Mouse (Mus musculus): ENCODE measurements around the gene Abi1. TPM values are rescaled to one million over a fixed set of nuclear protein-coding genes. Genes with fewer than 3 reads are reported as not detected.

Abi1 gene
- polyA plus RNA-seq, 1 experiment from 2014 or later: 43.7 TPM

GRCm38 (mm10) chr2:23007577-23007976, 32.5 kb downstream of the Abi1 start:
- Histone ChIP-seq H3K4me3 (ENCODE audit: low read depth, low read length) (no peak overlapping the region), H3K4me2 (ENCODE audit: low read depth, severe bottlenecking) (no peak overlapping the region), H3K9ac (ENCODE audit: low read length) (no peak overlapping the region), H3K27me3 (ENCODE audit: control insufficient read depth, insufficient read depth, low read length) (no peaks in the 10 kb centered on the region), H3K4me1 (ENCODE audit: control insufficient read depth, insufficient read depth, low read length) (no peaks in the 10 kb centered on the region), H3K36me3 (ENCODE audit: control insufficient read depth, insufficient read depth, low read length) (peaks cover 2% of the 10 kb centered on the region; the same call in 1 of the 2 replicates), H3K9me3 (ENCODE audit: control insufficient read depth, low read length) (no peaks in the 10 kb centered on the region), H3K27ac (replicated peaks; ENCODE audit: low read depth, low read length) (no peak overlapping the region)
- ATAC-seq (ENCODE audit: insufficient number of reproducible peaks, low FRiP score, low TSS enrichment, low read depth) (no peak), DNase-seq (ENCODE audit: low spot score) (no peak)
- WGBS: 84% methylated on average over 7 of the region's 7 CpGs

- H3K4me2 ChIP-seq (ENCODE audit: low read depth, severe bottlenecking): no peak overlapping the region
- H3K9me3 ChIP-seq (ENCODE audit: control insufficient read depth, low read length): no peaks in the 10 kb centered on the region
- no peak overlapping the region for H3K9ac ChIP-seq (ENCODE audit: low read length)
- no peak overlapping the region for H3K4me3 ChIP-seq (ENCODE audit: low read depth, low read length)
- WGBS: 79% methylated on average over 2 of the region's 2 CpGs
- peaks cover 2% of the 10 kb centered on the region; the same call in 1 of the 2 replicates for H3K36me3 ChIP-seq (ENCODE audit: control insufficient read depth, insufficient read depth, low read length)
- no peaks in the 10 kb centered on the region for H3K27me3 ChIP-seq (ENCODE audit: control insufficient read depth, insufficient read depth, low read length)
- H3K4me1 ChIP-seq (ENCODE audit: control insufficient read depth, insufficient read depth, low read length): no peaks in the 10 kb centered on the region
- no peak overlapping the region for H3K27ac ChIP-seq (replicated peaks; ENCODE audit: low read depth, low read length)
- DNase-seq (ENCODE audit: low spot score) (no peak), ATAC-seq (ENCODE audit: insufficient number of reproducible peaks, low FRiP score, low TSS enrichment, low read depth) (no peak)
These were observed 32.9 kb downstream of the Abi1 start for GRCm38 (mm10) chr2:23007149-23007548.

- no peaks in the 10 kb centered on the region for H3K27me3 ChIP-seq (ENCODE audit: control insufficient read depth, insufficient read depth, low read length)
- H3K4me3 ChIP-seq (ENCODE audit: low read depth, low read length): no peak overlapping the region
- no peaks in the 10 kb centered on the region for H3K9me3 ChIP-seq (ENCODE audit: control insufficient read depth, low read length)
- no peak for DNase-seq (ENCODE audit: low spot score)
- H3K9ac ChIP-seq (ENCODE audit: low read length): no peak overlapping the region
- ATAC-seq (ENCODE audit: insufficient number of reproducible peaks, low FRiP score, low TSS enrichment, low read depth): no peak
- H3K36me3 ChIP-seq (ENCODE audit: control insufficient read depth, insufficient read depth, low read length): peaks cover 2% of the 10 kb centered on the region; the same call in 1 of the 2 replicates
- no peak overlapping the region for H3K4me2 ChIP-seq (ENCODE audit: low read depth, severe bottlenecking)
- WGBS: 67% methylated on average over 6 of the region's 6 CpGs
- no peaks in the 10 kb centered on the region for H3K4me1 ChIP-seq (ENCODE audit: control insufficient read depth, insufficient read depth, low read length)
- no peak overlapping the region for H3K27ac ChIP-seq (replicated peaks; ENCODE audit: low read depth, low read length)
These were observed 33.8 kb downstream of the Abi1 start for GRCm38 (mm10) chr2:23006219-23006618.

- DNase-seq (ENCODE audit: low spot score): no peak
- no peak overlapping the region for H3K4me2 ChIP-seq (ENCODE audit: low read depth, severe bottlenecking)
- no peak overlapping the region for H3K9ac ChIP-seq (ENCODE audit: low read length)
- H3K27ac ChIP-seq (replicated peaks; ENCODE audit: low read depth, low read length): no peak overlapping the region
- no peaks in the 10 kb centered on the region for H3K4me1 ChIP-seq (ENCODE audit: control insufficient read depth, insufficient read depth, low read length)
- no peaks in the 10 kb centered on the region for H3K9me3 ChIP-seq (ENCODE audit: control insufficient read depth, low read length)
- ATAC-seq (ENCODE audit: insufficient number of reproducible peaks, low FRiP score, low TSS enrichment, low read depth): no peak
- no peaks in the 10 kb centered on the region for H3K36me3 ChIP-seq (ENCODE audit: control insufficient read depth, insufficient read depth, low read length)
- no peak overlapping the region for H3K4me3 ChIP-seq (ENCODE audit: low read depth, low read length)
- 60% methylated on average over 3 of the region's 3 CpGs for WGBS
- no peaks in the 10 kb centered on the region for H3K27me3 ChIP-seq (ENCODE audit: control insufficient read depth, insufficient read depth, low read length)
These were observed 37.4 kb downstream of the Abi1 start for GRCm38 (mm10) chr2:23002637-23003036.

GRCm38 (mm10) chr2:22999620-23000019, 40.4 kb downstream of the Abi1 start:
- ATAC-seq (ENCODE audit: insufficient number of reproducible peaks, low FRiP score, low TSS enrichment, low read depth): no peak
- no peak overlapping the region for H3K27ac ChIP-seq (replicated peaks; ENCODE audit: low read depth, low read length)

GRCm38 (mm10) chr2:22998804-22999203, 41.2 kb downstream of the Abi1 start:
- DNase-seq (ENCODE audit: low spot score) (no peak), ATAC-seq (ENCODE audit: insufficient number of reproducible peaks, low FRiP score, low TSS enrichment, low read depth) (no peak)
- H3K9me3 ChIP-seq (ENCODE audit: control insufficient read depth, low read length): no peaks in the 10 kb centered on the region
- no peaks in the 10 kb centered on the region for H3K36me3 ChIP-seq (ENCODE audit: control insufficient read depth, insufficient read depth, low read length)
- WGBS: 91% methylated on average over 2 of the region's 2 CpGs
- no peak overlapping the region for H3K9ac ChIP-seq (ENCODE audit: low read length)
- H3K4me1 ChIP-seq (ENCODE audit: control insufficient read depth, insufficient read depth, low read length): no peaks in the 10 kb centered on the region
- no peak overlapping the region for H3K4me2 ChIP-seq (ENCODE audit: low read depth, severe bottlenecking)
- H3K27ac ChIP-seq (replicated peaks; ENCODE audit: low read depth, low read length): no peak overlapping the region
- no peak overlapping the region for H3K4me3 ChIP-seq (ENCODE audit: low read depth, low read length)
- no peaks in the 10 kb centered on the region for H3K27me3 ChIP-seq (ENCODE audit: control insufficient read depth, insufficient read depth, low read length)

More at GRCm38 (mm10) chr2:22999620-23000019, 40.4 kb downstream of the Abi1 start:
- no peaks in the 10 kb centered on the region for H3K27me3 ChIP-seq (ENCODE audit: control insufficient read depth, insufficient read depth, low read length)
- no peak overlapping the region for H3K9ac ChIP-seq (ENCODE audit: low read length)
- H3K9me3 ChIP-seq (ENCODE audit: control insufficient read depth, low read length): no peaks in the 10 kb centered on the region
- no peaks in the 10 kb centered on the region for H3K36me3 ChIP-seq (ENCODE audit: control insufficient read depth, insufficient read depth, low read length)
- whole genome bisulfite sequencing: 88% methylated on average over 1 of the region's 1 CpGs
- no peak overlapping the region for H3K4me3 ChIP-seq (ENCODE audit: low read depth, low read length)
- H3K4me2 ChIP-seq (ENCODE audit: low read depth, severe bottlenecking): no peak overlapping the region
- H3K4me1 ChIP-seq (ENCODE audit: control insufficient read depth, insufficient read depth, low read length): no peaks in the 10 kb centered on the region
- DNase-seq (ENCODE audit: low spot score): no peak

GRCm38 (mm10) chr2:22998015-22998414, 42.0 kb downstream of the Abi1 start:
- H3K27ac ChIP-seq (replicated peaks; ENCODE audit: low read depth, low read length): no peak overlapping the region
- no peak for ATAC-seq (ENCODE audit: insufficient number of reproducible peaks, low FRiP score, low TSS enrichment, low read depth)
- H3K27me3 ChIP-seq (ENCODE audit: control insufficient read depth, insufficient read depth, low read length): no peaks in the 10 kb centered on the region
- H3K4me3 ChIP-seq (ENCODE audit: low read depth, low read length): no peak overlapping the region
- no peak overlapping the region for H3K4me2 ChIP-seq (ENCODE audit: low read depth, severe bottlenecking)
- H3K36me3 ChIP-seq (ENCODE audit: control insufficient read depth, insufficient read depth, low read length): no peaks in the 10 kb centered on the region
- no peaks in the 10 kb centered on the region for H3K4me1 ChIP-seq (ENCODE audit: control insufficient read depth, insufficient read depth, low read length)
- 97% methylated on average over 2 of the region's 2 CpGs for WGBS
- DNase-seq (ENCODE audit: low spot score): no peak
- H3K9me3 ChIP-seq (ENCODE audit: control insufficient read depth, low read length): no peaks in the 10 kb centered on the region
- no peak overlapping the region for H3K9ac ChIP-seq (ENCODE audit: low read length)

- Histone ChIP-seq H3K4me3 (ENCODE audit: low read depth, low read length) (no peak overlapping the region), H3K27me3 (ENCODE audit: control insufficient read depth, insufficient read depth, low read length) (no peaks in the 10 kb centered on the region), H3K4me1 (ENCODE audit: control insufficient read depth, insufficient read depth, low read length) (no peaks in the 10 kb centered on the region), H3K36me3 (ENCODE audit: control insufficient read depth, insufficient read depth, low read length) (no peaks in the 10 kb centered on the region), H3K27ac (replicated peaks; ENCODE audit: low read depth, low read length) (no peak overlapping the region), H3K9ac (ENCODE audit: low read length) (no peak overlapping the region), H3K4me2 (ENCODE audit: low read depth, severe bottlenecking) (no peak overlapping the region), H3K9me3 (ENCODE audit: control insufficient read depth, low read length) (no peaks in the 10 kb centered on the region)
- DNase-seq (ENCODE audit: low spot score): no peak
- no peak for ATAC-seq (ENCODE audit: insufficient number of reproducible peaks, low FRiP score, low TSS enrichment, low read depth)
These were observed 44.0 kb downstream of the Abi1 start for GRCm38 (mm10) chr2:22996071-22996470.

GRCm38 (mm10) chr2:22985973-22986657, 53.9 kb downstream of the Abi1 start:
- no peak for DNase-seq (ENCODE audit: low spot score)
- Histone ChIP-seq H3K9ac (ENCODE audit: low read length) (no peak overlapping the region), H3K27me3 (ENCODE audit: control insufficient read depth, insufficient read depth, low read length) (no peaks in the 10 kb centered on the region), H3K4me3 (ENCODE audit: low read depth, low read length) (no peak overlapping the region), H3K4me1 (ENCODE audit: control insufficient read depth, insufficient read depth, low read length) (no peaks in the 10 kb centered on the region), H3K27ac (replicated peaks; ENCODE audit: low read depth, low read length) (no peak overlapping the region), H3K9me3 (ENCODE audit: control insufficient read depth, low read length) (no peaks in the 10 kb centered on the region), H3K36me3 (ENCODE audit: control insufficient read depth, insufficient read depth, low read length) (no peaks in the 10 kb centered on the region), H3K4me2 (ENCODE audit: low read depth, severe bottlenecking) (no peak overlapping the region)
- 79% methylated on average over 2 of the region's 2 CpGs for whole genome bisulfite sequencing
- no peak for ATAC-seq (ENCODE audit: insufficient number of reproducible peaks, low FRiP score, low TSS enrichment, low read depth)

Data from limb, embryonic 11.5 days (tissue).